Mouse (Mus musculus): ENCODE data around the gene Mafg. TPM values are rescaled to one million over a fixed set of nuclear protein-coding genes. Genes with fewer than 3 reads are reported as not detected.
A peak's percentile ranks its signal among the peaks of the same experiment; 100 is the strongest.

Mafg gene
- polyA plus RNA-seq, 1 experiment from 2014 or later, result 42.7 TPM

DNA sequence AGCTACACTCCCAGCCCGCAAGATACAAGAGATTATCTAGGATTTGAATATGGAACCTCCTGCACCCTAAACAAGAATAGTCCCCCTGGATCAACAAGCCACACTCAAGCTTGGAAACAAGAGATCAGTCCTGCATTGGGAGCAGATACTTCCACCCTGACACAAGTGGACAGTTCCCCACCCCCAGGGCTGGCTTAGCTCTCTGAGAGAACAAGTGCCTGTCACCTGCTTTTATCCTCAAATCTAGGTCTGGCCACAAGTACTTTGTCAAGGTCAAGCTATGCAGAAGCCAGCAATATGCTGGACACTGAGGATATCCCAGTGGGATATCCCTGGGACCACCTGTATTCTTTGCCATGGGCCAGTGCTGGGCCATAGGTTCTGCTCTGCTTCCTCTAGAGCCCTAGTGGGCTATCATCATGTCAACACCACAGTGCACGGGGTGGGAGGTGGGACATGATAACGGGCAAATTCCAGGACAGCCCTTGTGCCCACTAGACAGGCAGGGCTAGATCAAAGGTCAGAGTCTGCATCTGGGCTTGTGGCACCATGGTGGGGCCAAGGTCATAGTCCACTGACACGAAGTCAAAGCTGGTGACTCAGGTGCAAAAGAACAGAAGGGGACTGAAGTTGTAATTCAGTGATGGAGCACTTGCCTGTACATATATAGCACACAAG, 16.6 kb downstream of the Mafg start:
- Histone ChIP-seq H3K4me2 (peak overlapping the region; percentile 90), H3K4me3 (peak overlapping the region; percentile 64), H3K9ac (peak overlapping the region; percentile 78), H3K36me3 (peaks cover 45% of the 10 kb centered on the region), H3K27ac (replicated peaks) (peak overlapping the region; percentile 88), H3K4me1 (replicated peaks) (peaks cover 23% of the 10 kb centered on the region), H3K27me3 (no peaks in the 10 kb centered on the region), H3K9me3 (no peaks in the 10 kb centered on the region)
- WGBS, result 50% methylated on average over 4 of the region's 4 CpGs
- ATAC-seq (ENCODE audit: low FRiP score, low read depth), result no peak

GRCm38 (mm10) chr11:120615606-120616203, 17.7 kb downstream of the Mafg start:
- H3K9me3 ChIP-seq, result no peaks in the 10 kb centered on the region
- peaks cover 23% of the 10 kb centered on the region for H3K4me1 ChIP-seq (replicated peaks)
- peak overlapping the region; percentile 90 for H3K4me2 ChIP-seq
- ATAC-seq (ENCODE audit: low FRiP score, low read depth), result no peak
- no peak overlapping the region for H3K9ac ChIP-seq
- H3K27me3 ChIP-seq, result no peaks in the 10 kb centered on the region
- WGBS, result 90% methylated on average over 11 of the region's 11 CpGs
- H3K4me3 ChIP-seq, result no peak overlapping the region
- peaks cover 48% of the 10 kb centered on the region for H3K36me3 ChIP-seq
- no peak overlapping the region for H3K27ac ChIP-seq (replicated peaks)

GRCm38 (mm10) chr11:120615167-120615566, 18.2 kb downstream of the Mafg start:
- 94% methylated on average over 6 of the region's 6 CpGs for WGBS
- no peak overlapping the region for H3K27ac ChIP-seq (replicated peaks)
- no peak overlapping the region for H3K9ac ChIP-seq
- peaks cover 48% of the 10 kb centered on the region for H3K36me3 ChIP-seq
- no peak overlapping the region for H3K4me2 ChIP-seq
- no peak overlapping the region for H3K4me3 ChIP-seq
- H3K9me3 ChIP-seq, result no peaks in the 10 kb centered on the region
- no peaks in the 10 kb centered on the region for H3K27me3 ChIP-seq
- H3K4me1 ChIP-seq (replicated peaks), result peaks cover 23% of the 10 kb centered on the region
- ATAC-seq (ENCODE audit: low FRiP score, low read depth), result no peak

GRCm38 (mm10) chr11:120613976-120614375, 19.4 kb downstream of the Mafg start:
- ATAC-seq (ENCODE audit: low FRiP score, low read depth), result no peak
- H3K4me2 ChIP-seq, result no peak overlapping the region
- H3K4me3 ChIP-seq, result no peak overlapping the region
- peaks cover 40% of the 10 kb centered on the region for H3K36me3 ChIP-seq
- no peak overlapping the region for H3K9ac ChIP-seq
- H3K9me3 ChIP-seq, result no peaks in the 10 kb centered on the region
- no peak overlapping the region for H3K27ac ChIP-seq (replicated peaks)
- H3K27me3 ChIP-seq, result no peaks in the 10 kb centered on the region; the same call in 1 of the 2 replicates
- 73% methylated on average over 8 of the region's 8 CpGs for WGBS
- H3K4me1 ChIP-seq (replicated peaks), result peaks cover 23% of the 10 kb centered on the region

- no peak for ATAC-seq (ENCODE audit: low FRiP score, low read depth)
- Histone ChIP-seq H3K9ac (no peak overlapping the region), H3K4me3 (no peak overlapping the region), H3K27me3 (no peaks in the 10 kb centered on the region; the same call in 1 of the 2 replicates), H3K4me1 (replicated peaks) (peaks cover 26% of the 10 kb centered on the region), H3K36me3 (peaks cover 36% of the 10 kb centered on the region), H3K9me3 (no peaks in the 10 kb centered on the region), H3K4me2 (no peak overlapping the region), H3K27ac (replicated peaks) (no peak overlapping the region)
- 87% methylated on average over 10 of the region's 10 CpGs for WGBS
These were observed 19.9 kb downstream of the Mafg start for GRCm38 (mm10) chr11:120613481-120613972.

- no peaks in the 10 kb centered on the region for H3K9me3 ChIP-seq
- H3K4me2 ChIP-seq, result no peak overlapping the region
- peaks cover 32% of the 10 kb centered on the region for H3K36me3 ChIP-seq
- 55% methylated on average over 6 of the region's 6 CpGs for WGBS
- no peak overlapping the region for H3K4me3 ChIP-seq
- H3K27ac ChIP-seq (replicated peaks), result no peak overlapping the region
- H3K27me3 ChIP-seq, result no peaks in the 10 kb centered on the region; the same call in 1 of the 2 replicates
- H3K9ac ChIP-seq, result no peak overlapping the region
- H3K4me1 ChIP-seq (replicated peaks), result peaks cover 31% of the 10 kb centered on the region
- no peak for ATAC-seq (ENCODE audit: low FRiP score, low read depth)
These were observed 20.6 kb downstream of the Mafg start for GRCm38 (mm10) chr11:120612763-120613162.

DNA sequence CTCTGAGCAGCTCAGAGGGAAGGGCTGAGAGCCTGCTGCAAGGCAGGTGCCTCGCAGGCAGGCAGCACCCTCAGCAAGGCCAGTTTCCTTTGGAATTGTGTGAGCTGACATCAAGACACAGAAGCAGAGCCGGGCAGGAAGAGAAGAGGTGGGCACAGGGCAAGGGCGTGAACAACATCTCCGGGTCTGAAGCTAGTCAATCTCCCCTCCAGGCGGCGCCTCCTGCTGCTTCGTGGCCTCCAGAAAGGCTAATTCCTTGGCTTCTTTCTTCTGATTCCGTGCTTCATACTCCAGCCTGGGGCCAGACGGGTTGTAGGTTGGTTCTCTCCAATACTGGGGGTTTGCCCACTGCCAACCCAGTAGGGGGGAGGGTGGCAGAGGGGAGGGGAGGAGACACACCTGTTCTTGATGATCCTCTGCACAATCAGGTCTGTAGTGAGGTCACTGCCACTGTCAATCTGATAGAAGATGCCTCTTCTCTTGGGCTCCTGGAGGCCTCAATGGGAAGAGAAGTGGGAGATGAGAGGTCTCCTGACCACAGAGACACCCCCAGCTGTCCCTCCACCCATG, 22.8 kb downstream of the Mafg start:
- no peaks in the 10 kb centered on the region; the same call in 1 of the 2 replicates for H3K27me3 ChIP-seq
- no peak overlapping the region for H3K9ac ChIP-seq
- no peak overlapping the region for H3K27ac ChIP-seq (replicated peaks)
- H3K4me1 ChIP-seq (replicated peaks), result peaks cover 15% of the 10 kb centered on the region
- no peak overlapping the region for H3K4me2 ChIP-seq
- no peaks in the 10 kb centered on the region for H3K9me3 ChIP-seq
- H3K4me3 ChIP-seq, result no peak overlapping the region
- ATAC-seq (ENCODE audit: low FRiP score, low read depth), result no peak
- 81% methylated on average over 9 of the region's 9 CpGs for WGBS
- peaks cover 35% of the 10 kb centered on the region for H3K36me3 ChIP-seq

DNA sequence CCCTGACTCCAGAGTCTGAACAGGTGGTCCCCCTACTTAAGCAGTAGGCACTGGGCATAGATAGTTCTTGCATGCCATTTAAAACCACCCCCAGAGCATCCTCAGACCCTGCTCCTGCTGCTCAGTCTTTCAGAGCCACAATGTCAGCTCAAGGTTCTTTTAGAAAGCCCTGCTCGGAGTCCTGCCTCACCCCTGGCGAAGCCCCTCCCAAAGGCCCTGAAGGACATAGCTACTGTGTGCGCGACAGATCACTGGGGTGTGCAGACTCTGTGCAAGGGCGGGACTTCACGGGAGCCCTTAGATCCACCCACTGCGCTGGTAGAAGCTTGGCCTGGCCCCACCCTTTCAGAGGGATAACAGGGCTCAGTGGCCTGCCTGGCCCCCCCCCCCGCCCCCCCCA, 24.1 kb downstream of the Mafg start:
- no peak overlapping the region for H3K27ac ChIP-seq (replicated peaks)
- H3K36me3 ChIP-seq, result peaks cover 45% of the 10 kb centered on the region
- H3K4me1 ChIP-seq (replicated peaks), result peaks cover 8% of the 10 kb centered on the region
- 46% methylated on average over 8 of the region's 8 CpGs for WGBS
- H3K27me3 ChIP-seq, result no peaks in the 10 kb centered on the region; the same call in 1 of the 2 replicates
- ATAC-seq (ENCODE audit: low FRiP score, low read depth), result no peak
- H3K4me3 ChIP-seq, result no peak overlapping the region
- no peaks in the 10 kb centered on the region for H3K9me3 ChIP-seq
- peak overlapping the region; percentile 47; the same call in 1 of the 2 replicates for H3K4me2 ChIP-seq
- H3K9ac ChIP-seq, result no peak overlapping the region

DNA sequence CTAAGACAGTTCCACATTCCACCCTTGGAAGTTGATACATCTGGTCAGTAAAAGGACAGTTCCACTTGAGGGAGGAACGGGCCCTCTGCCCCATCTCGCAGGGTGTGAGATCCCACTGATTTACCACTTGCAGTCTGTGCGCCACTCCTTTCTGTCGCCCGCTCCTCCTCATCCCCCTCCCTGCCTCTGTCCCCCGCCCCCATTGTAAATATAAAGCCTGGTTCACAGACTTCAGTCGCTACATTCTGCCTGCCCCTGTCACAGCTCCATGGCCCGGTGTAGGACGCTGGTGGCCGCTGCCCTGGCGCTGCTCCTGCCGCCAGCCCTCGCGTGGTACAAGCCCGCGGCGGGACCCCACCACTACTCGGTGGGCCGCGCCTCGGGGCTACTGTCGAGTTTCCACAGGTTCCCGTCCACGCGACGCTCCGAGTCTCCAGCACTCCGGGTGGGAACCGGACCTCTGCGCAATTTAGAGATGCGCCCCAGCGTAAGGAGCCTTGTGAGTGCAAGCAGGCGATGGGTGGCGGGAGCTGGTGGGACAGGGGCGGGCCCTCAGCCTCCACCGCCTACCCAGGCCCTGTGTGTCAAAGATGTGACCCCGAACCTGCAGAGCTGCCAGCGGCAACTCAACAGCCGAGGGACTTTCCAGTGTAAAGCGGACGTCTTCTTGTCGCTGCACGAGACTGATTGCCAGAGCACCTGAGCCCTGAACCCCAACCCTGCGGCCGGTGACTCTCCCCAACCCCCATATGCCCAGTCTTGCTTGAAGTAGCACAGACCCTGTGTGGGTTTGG, 25.0 kb downstream of the Mafg start, which contains the start of gene Npb:
Gene Npb, plus strand, starts transcription at position 237 of the 794 bp plus-strand sequence.
- Histone ChIP-seq H3K27me3 (no peaks in the 10 kb centered on the region; the same call in 1 of the 2 replicates), H3K4me1 (replicated peaks) (peaks cover 8% of the 10 kb centered on the region), H3K9me3 (no peaks in the 10 kb centered on the region), H3K27ac (replicated peaks) (no peak within 1 kb of the TSS), H3K9ac (0 out of 2 replicates have a peak within 1 kb of the TSS, but pooled peaks have one; percentile 12), H3K4me3 (peak within 1 kb of the TSS; percentile 11), H3K36me3 (peaks cover 45% of the 10 kb centered on the region), H3K4me2 (peak within 1 kb of the TSS; percentile 47)
- no peak for ATAC-seq (ENCODE audit: low FRiP score, low read depth)
- WGBS, result 9% methylated on average over 44 of the region's 45 CpGs

GRCm38 (mm10) chr11:120606764-120607163, 26.6 kb downstream of the Mafg start:
- Histone ChIP-seq H3K27me3 (no peaks in the 10 kb centered on the region; the same call in 1 of the 2 replicates), H3K27ac (replicated peaks) (no peak overlapping the region), H3K9ac (no peak overlapping the region), H3K4me3 (no peak overlapping the region), H3K4me2 (no peak overlapping the region), H3K9me3 (no peaks in the 10 kb centered on the region), H3K36me3 (peaks cover 46% of the 10 kb centered on the region), H3K4me1 (replicated peaks) (peaks cover 8% of the 10 kb centered on the region)
- WGBS, result 79% methylated on average over 4 of the region's 4 CpGs
- no peak for ATAC-seq (ENCODE audit: low FRiP score, low read depth)

DNA sequence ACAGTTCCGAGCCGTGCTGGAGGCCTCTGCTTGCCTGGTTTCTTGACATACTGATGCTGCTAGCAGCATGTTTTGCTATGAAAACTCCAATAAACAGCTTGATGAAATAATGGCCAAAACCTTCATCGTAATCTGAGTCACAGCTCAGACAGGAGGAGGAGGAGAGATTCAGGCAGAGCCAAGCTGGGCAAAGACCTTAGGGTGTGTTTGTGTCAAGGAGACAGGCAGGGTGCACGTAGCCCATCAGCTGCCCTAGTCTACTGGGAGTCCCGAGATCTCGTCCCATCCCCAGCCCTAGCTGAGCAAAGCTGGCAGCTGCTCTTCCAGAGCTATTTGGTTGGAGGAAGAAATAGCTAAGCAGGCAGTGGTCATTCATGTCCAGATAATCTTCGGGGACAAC, 27.7 kb downstream of the Mafg start:
- Histone ChIP-seq H3K4me3 (no peak overlapping the region), H3K4me1 (replicated peaks) (peaks cover 8% of the 10 kb centered on the region), H3K9ac (no peak overlapping the region), H3K36me3 (peaks cover 42% of the 10 kb centered on the region), H3K27me3 (no peaks in the 10 kb centered on the region; the same call in 1 of the 2 replicates), H3K27ac (replicated peaks) (no peak overlapping the region), H3K9me3 (no peaks in the 10 kb centered on the region), H3K4me2 (no peak overlapping the region)
- no peak for ATAC-seq (ENCODE audit: low FRiP score, low read depth)
- 91% methylated on average over 7 of the region's 7 CpGs for WGBS

All from hindbrain, embryonic 15.5 days (tissue).